Mouse (Mus musculus) small intestine, adult 2 months (tissue): ENCODE measurements around the gene Gm45753. TPM values are rescaled to one million over a fixed set of nuclear protein-coding genes. Genes with fewer than 3 reads are reported as not detected.
"Not testable (repeated sequence)": the region's sequence is repeated elsewhere in the genome, so short reads cannot be mapped to it uniquely, and the experiment has no call there.

Experiments
- H3K27ac ChIP-seq: fragments of 200-500 bp; 2 replicates; pipeline ENCODE4 v1.5.1; 2012; ENCODE audit warnings: low read depth, low read length, control low read depth, inconsistent platforms; ENCODE audit not compliant: insufficient read depth
- H3K27me3 ChIP-seq: fragments of 200-500 bp; 2 replicates; pipeline ENCODE4 v1.6.1; 2012; ENCODE audit warnings: mild to moderate bottlenecking, moderate library complexity, low read length, inconsistent platforms; ENCODE audit not compliant: control insufficient read depth, insufficient read depth
- H3K36me3 ChIP-seq: fragments of 200-500 bp; 2 replicates; pipeline ENCODE4 v1.6.1; 2012; ENCODE audit warnings: mild to moderate bottlenecking, low read length, control low read depth, inconsistent platforms; ENCODE audit not compliant: control insufficient read depth, insufficient read depth
- H3K4me1 ChIP-seq: fragments of 200-500 bp; 2 replicates; pipeline ENCODE4 v1.6.1; 2012; ENCODE audit warnings: low read length, inconsistent platforms, mixed read lengths; ENCODE audit not compliant: control insufficient read depth, insufficient read depth, insufficient read length
- H3K4me3 ChIP-seq: fragments of 200-500 bp; 2 replicates; pipeline ENCODE4 v1.5.1; 2012; ENCODE audit warnings: low read depth, mild to moderate bottlenecking, control low read depth, inconsistent platforms, low read length, moderate library complexity
- CTCF ChIP-seq: fragments of 200-500 bp; IDR thresholded peaks from 2 replicates; pipeline ENCODE4 v1.5.1; 2012; ENCODE audit warnings: low read depth, mild to moderate bottlenecking, control low read depth, inconsistent platforms, low read length, moderate library complexity, mixed read lengths; ENCODE audit not compliant: insufficient replicate concordance, insufficient read length; ENCODE audit errors: extremely low read depth
- POLR2A ChIP-seq: fragments of 200-500 bp; IDR thresholded peaks from 2 replicates; pipeline ENCODE4 v1.6.1; 2012; ENCODE audit warnings: low read depth, mild to moderate bottlenecking, control low read depth, inconsistent platforms, low read length, moderate library complexity
- WGBS: fragments of 180-500 bp; shearing (Covaris S2); methylation state at CpG from one replicate; pipeline ENCODE4 v1.1.7; 2018; 5-methylcytosine and 5-hydroxymethylcytosine counted together
- polyA plus RNA-seq: library from polyadenylated mRNA; depleted of rRNA; stranded (reverse); fragments of >200 nt; gene quantifications from 2 replicates; pipeline ENCODE4 v1.2.3, GENCODE M21; 2012

The Gm45753 gene
- polyA plus RNA-seq, 1 experiment, result not detected

DNA sequence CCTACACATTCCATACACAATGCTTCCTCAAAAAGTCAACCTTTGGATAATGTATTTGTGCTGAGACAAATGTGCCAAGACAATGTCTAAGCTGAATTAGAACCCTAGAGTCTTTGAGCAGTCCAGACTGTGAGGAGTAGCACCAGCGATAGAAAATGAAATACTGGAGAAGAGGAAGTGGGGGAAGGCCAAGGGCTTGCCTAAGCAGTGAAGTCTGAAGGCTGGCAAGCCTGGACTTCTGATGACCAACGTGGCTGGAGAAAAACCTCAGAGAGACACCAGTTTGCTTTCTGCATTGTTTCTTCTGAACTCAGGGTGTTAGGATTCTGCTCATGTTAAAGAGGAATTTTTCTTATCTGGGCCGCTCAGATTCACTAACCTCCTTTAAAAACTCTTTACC lies 22.6 kb upstream of the Gm45753 start:
- 47% methylated on average over 3 of the region's 3 CpGs for WGBS
- H3K4me3 ChIP-seq, result peak overlapping the region; percentile 50
- no peaks in the 10 kb centered on the region for H3K27me3 ChIP-seq
- peaks cover 10% of the 10 kb centered on the region for H3K36me3 ChIP-seq
- peaks cover 12% of the 10 kb centered on the region; the same call in 1 of the 2 replicates for H3K4me1 ChIP-seq
- H3K27ac ChIP-seq, result peak overlapping the region; percentile 58
- TF ChIP-seq POLR2A (no peak), CTCF (no peak)

GRCm38 (mm10) chr8:45329206-45329980 lies 21.1 kb upstream of the Gm45753 start:
- Histone ChIP-seq H3K36me3 (peaks cover 14% of the 10 kb centered on the region), H3K27ac (peak overlapping the region; percentile 91), H3K27me3 (no peaks in the 10 kb centered on the region), H3K4me1 (peaks cover 12% of the 10 kb centered on the region; the same call in 1 of the 2 replicates), H3K4me3 (no peak overlapping the region)
- WGBS, result 26% methylated on average over 6 of the region's 6 CpGs
- no peak for TF ChIP-seq CTCF
- no peak for TF ChIP-seq POLR2A

- H3K36me3 ChIP-seq, result peaks cover 16% of the 10 kb centered on the region
- H3K4me3 ChIP-seq, result not testable (repeated sequence)
Observed at GRCm38 (mm10) chr8:45327076-45327475, 18.8 kb upstream of the Gm45753 start.

DNA sequence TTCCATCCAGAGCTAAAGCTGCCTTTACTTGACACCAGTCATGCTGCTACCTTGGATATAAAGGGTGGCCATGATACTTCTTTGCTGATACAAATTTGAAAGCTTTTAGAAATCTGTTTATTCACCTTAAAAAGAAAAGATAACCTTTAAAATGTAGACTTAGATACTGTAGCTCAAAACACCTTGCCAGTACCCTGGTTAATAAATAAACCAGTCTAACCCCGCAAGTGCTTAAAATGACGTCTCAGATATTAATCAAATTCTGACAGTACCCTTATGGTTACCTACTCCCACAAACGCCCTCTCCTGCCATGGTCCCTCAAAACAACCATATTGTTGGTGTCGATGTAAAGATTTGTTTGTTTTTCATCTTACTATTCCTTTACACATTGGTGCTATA lies 15.9 kb upstream of the Gm45753 start:
- no peak overlapping the region for H3K27ac ChIP-seq
- WGBS, result 31% methylated on average over 4 of the region's 4 CpGs
- TF ChIP-seq CTCF (no peak), POLR2A (no peak)
- H3K4me3 ChIP-seq, result no peak overlapping the region
- H3K36me3 ChIP-seq, result peaks cover 26% of the 10 kb centered on the region
- H3K27me3 ChIP-seq, result no peaks in the 10 kb centered on the region
- H3K4me1 ChIP-seq, result peaks cover 10% of the 10 kb centered on the region; the same call in 1 of the 2 replicates

More at GRCm38 (mm10) chr8:45327076-45327475, 18.8 kb upstream of the Gm45753 start:
- H3K4me1 ChIP-seq, H3K27ac ChIP-seq, H3K27me3 ChIP-seq: not testable (repeated sequence)

DNA sequence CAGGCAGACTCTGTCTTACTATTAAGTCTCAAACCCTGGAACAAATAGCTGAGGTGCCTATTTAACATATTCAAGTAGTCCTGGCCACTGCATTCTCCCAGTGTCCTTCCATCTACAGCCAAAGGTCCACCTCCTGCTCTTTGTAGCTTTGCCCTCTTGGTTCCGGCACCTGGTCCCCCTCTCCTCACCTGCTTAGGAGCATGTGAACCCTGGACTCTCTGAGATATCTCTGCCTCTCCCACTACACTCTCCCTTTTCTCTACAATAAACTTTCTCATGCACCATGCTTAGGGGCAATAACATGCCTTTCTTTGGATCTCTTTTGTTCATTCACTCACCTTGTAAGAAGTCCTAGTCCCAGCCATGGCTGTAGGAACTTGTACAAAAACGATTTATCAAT lies 13.1 kb upstream of the Gm45753 start:
- H3K27me3 ChIP-seq, result no peaks in the 10 kb centered on the region
- H3K36me3 ChIP-seq, result peaks cover 28% of the 10 kb centered on the region
- peaks cover 8% of the 10 kb centered on the region; the same call in 1 of the 2 replicates for H3K4me1 ChIP-seq
- TF ChIP-seq CTCF (no peak), POLR2A (no peak)
- 26% methylated on average over 2 of the region's 2 CpGs for WGBS
- H3K27ac ChIP-seq, result peak overlapping the region; percentile 55
- no peak overlapping the region for H3K4me3 ChIP-seq

GRCm38 (mm10) chr8:45320930-45321329 lies 12.7 kb upstream of the Gm45753 start:
- Histone ChIP-seq H3K27ac (peak overlapping the region; percentile 55), H3K4me1 (peaks cover 6% of the 10 kb centered on the region; the same call in 1 of the 2 replicates), H3K27me3 (no peaks in the 10 kb centered on the region), H3K36me3 (peaks cover 30% of the 10 kb centered on the region), H3K4me3 (no peak overlapping the region)
- WGBS, result 13% methylated on average over 1 of the region's 1 CpGs
- TF ChIP-seq POLR2A, result no peak
- no peak for TF ChIP-seq CTCF

GRCm38 (mm10) chr8:45310967-45311366 lies 2.7 kb upstream of the Gm45753 start:
- 83% methylated on average over 4 of the region's 4 CpGs for whole genome bisulfite sequencing
- Histone ChIP-seq H3K36me3 (peaks cover 56% of the 10 kb centered on the region), H3K4me1 (no peaks in the 10 kb centered on the region), H3K4me3 (no peak overlapping the region), H3K27ac (no peak overlapping the region), H3K27me3 (no peaks in the 10 kb centered on the region)
- no peak for TF ChIP-seq POLR2A
